8 mouse cellular contexts compared by ENCODE assay signal in the genomic region with DNA sequence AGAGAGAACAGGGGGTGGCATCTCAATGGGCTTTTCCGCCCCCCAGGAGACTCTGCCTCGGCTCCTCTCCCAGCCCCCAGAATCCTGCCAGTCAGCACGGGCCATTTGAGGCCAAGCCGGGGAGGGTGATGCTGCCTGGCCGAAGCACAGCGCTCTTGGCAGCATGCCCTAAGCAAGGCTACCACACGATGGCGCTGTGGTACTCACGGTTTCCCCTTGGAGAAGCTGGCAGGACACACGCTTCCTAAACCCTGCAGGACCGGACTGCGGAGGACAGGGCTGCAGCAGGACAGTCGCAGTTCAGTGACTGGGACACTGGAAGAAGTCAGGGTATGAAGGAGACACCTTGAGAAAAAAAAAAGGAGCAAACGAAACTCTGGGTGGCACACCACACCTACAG. TPM values are rescaled to one million over a fixed set of nuclear protein-coding genes. Genes with fewer than 3 reads are reported as not detected.
DNase-seq lines count a peak whose midpoint lies in the region; ATAC-seq and TF ChIP-seq lines count a peak whose summit lies in the region.

No protein-coding gene starts in this region.

- no peak overlapping the region for H3K4me3 ChIP-seq in left cerebral cortex, adult 2 months
- H3K4me3 ChIP-seq in macrophage (ENCODE audit: inconsistent target): no peak overlapping the region

- peak; percentile 83 for DNase-seq in T-cell, adult 2 months (ENCODE audit: low spot score)
- DNase-seq in gastrocnemius, adult 8-10 months (ENCODE audit: low spot score in 2 of 2): peak; percentile 99
- DNase-seq in hindlimb bud, embryonic 11.5 days (ENCODE audit: extremely low spot score, low read depth, low spot score): peak; percentile 90
- peak; percentile 95 to 100 for DNase-seq in left cerebral cortex, adult 2 months (ENCODE audit: extremely low spot score in 1 of 2, low spot score in 2 of 2)
- peak; percentile 90 for DNase-seq in retina, postnatal 7 days (ENCODE audit: low read depth, low spot score)
- DNase-seq in urinary bladder, adult 18-20 months (ENCODE audit: low spot score in 2 of 2): peak; percentile 94 to 100

- no peaks in the 10 kb centered on the region for H3K79me2 ChIP-seq in macrophage (ENCODE audit: inconsistent target)

- no peaks in the 10 kb centered on the region for H3K36me3 ChIP-seq in macrophage (ENCODE audit: inconsistent target)

- peak; percentile 96 for TF ChIP-seq CTCF in left cerebral cortex, adult 2 months (IDR thresholded peaks at IDR 0.05)

- intact Hi-C loops in left cerebral cortex, adult 2 months (cut with DNase I): loop anchor here (1.0 to 5.0 kb wide), 2 partner anchors 23 to 239 kb away; a partner anchor contains a TSS

- peak; percentile 49 for ATAC-seq in common myeloid progenitor, adult 5-6 weeks (replicated peaks; ENCODE audit: low read depth, poor library complexity, severe bottlenecking)

- 0% methylated on average over 14 of the region's 14 CpGs for WGBS in macrophage (ENCODE audit: missing documents)

- H3K27ac ChIP-seq in left cerebral cortex, adult 2 months: peak overlapping the region; percentile 79
- peak overlapping the region; percentile 49 for H3K27ac ChIP-seq in macrophage

RNA-seq across cellular contexts. Expression of a gene that starts 5.0 kb away (rescaled TPM):
- 47.2 and 65.4 TPM in 2 replicates for total RNA-seq in common myeloid progenitor, adult 5-6 weeks (2017)
- total RNA-seq in gastrocnemius, adult 8-10 months (2022): 100 to 1,000 TPM; 189 to 214 (median 212) TPM
- 100 to 1,000 TPM; 139 to 143 TPM for total RNA-seq in left cerebral cortex, adult 2 months (2021)
- total RNA-seq in macrophage (2018; cell fraction: chromatin; rRNA removed): 10 to 100 TPM; 22.6 to 79.9 (median 50.3) TPM
- total RNA-seq in macrophage (2018; cell fraction: cytosol; rRNA removed): 100 to 1,000 TPM in 23 of 26 experiments, 10 to 100 TPM in 3; 92.0 to 152 (median 128) TPM
- 10 to 100 TPM; 22.5 to 86.7 (median 50.0) TPM for total RNA-seq in macrophage (2018; cell fraction: nucleus; rRNA removed)
- polyA plus RNA-seq in macrophage (2018): 106 to 159 TPM (median 117 TPM) in 3 replicates

RNA-seq across cellular contexts. Expression of a gene that starts 22.8 kb away (rescaled TPM):
- total RNA-seq in common myeloid progenitor, adult 5-6 weeks (2017): 21.6 TPM in 2 replicates
- under 1 TPM; 0.17 to 0.61 (median 0.31) TPM for total RNA-seq in gastrocnemius, adult 8-10 months (2022)
- total RNA-seq in left cerebral cortex, adult 2 months (2021): 10 to 100 TPM; 10.9 to 11.9 TPM
- 10 to 100 TPM in 11 of 26 experiments, 1 to 10 TPM in 15; 2.1 to 22.4 (median 7.5) TPM for total RNA-seq in macrophage (2018; cell fraction: chromatin; rRNA removed)
- total RNA-seq in macrophage (2018; cell fraction: cytosol; rRNA removed): 10 to 100 TPM in 24 of 26 experiments, 1 to 10 TPM in 2; 8.7 to 25.1 (median 15.8) TPM
- total RNA-seq in macrophage (2018; cell fraction: nucleus; rRNA removed): 10 to 100 TPM in 24 of 26 experiments, 1 to 10 TPM in 2; 4.2 to 37.6 (median 17.9) TPM
- polyA plus RNA-seq in macrophage (2018): 8.6 to 18.7 TPM (median 18.3 TPM) in 3 replicates

RNA-seq across cellular contexts. Expression of a gene that starts 36.8 kb away (rescaled TPM):
- total RNA-seq in common myeloid progenitor, adult 5-6 weeks (2017): 259 and 294 TPM in 2 replicates
- total RNA-seq in gastrocnemius, adult 8-10 months (2022): 10 to 100 TPM; 51.7 to 65.7 (median 53.8) TPM
- 100 to 1,000 TPM; 101 to 102 TPM for total RNA-seq in left cerebral cortex, adult 2 months (2021)
- 100 to 1,000 TPM in 4 of 26 experiments, 10 to 100 TPM in 22; 37.3 to 125 (median 83.3) TPM for total RNA-seq in macrophage (2018; cell fraction: chromatin; rRNA removed)
- 100 to 1,000 TPM in 7 of 26 experiments, 10 to 100 TPM in 19; 75.2 to 111 (median 91.9) TPM for total RNA-seq in macrophage (2018; cell fraction: cytosol; rRNA removed)
- total RNA-seq in macrophage (2018; cell fraction: nucleus; rRNA removed): 10 to 100 TPM; 29.6 to 98.8 (median 56.7) TPM
- 88.8 to 149 TPM (median 102 TPM) in 3 replicates for polyA plus RNA-seq in macrophage (2018)

Comparison
In these comparisons a context has a peak if more than half of its experiments do, and no peak if none do; other contexts are left out.
1. RNA of a gene that starts 22.8 kb away (total RNA-seq): 21.6 TPM in common myeloid progenitor, adult 5-6 weeks and 10.9 to 11.9 TPM in left cerebral cortex, adult 2 months; 0.17 to 0.61 TPM in gastrocnemius, adult 8-10 months; every median in the first group is over 4 times any median in the second.
2. Peak in every context shown above with its lines, with median percentiles within 50 percentile points of each other: DNase-seq.